ENCODE assay signal across 21 mouse cellular contexts in genomic region chr5:110664750-110665269, GRCm38 (mm10).
"Had no signal": no experiment of that assay in that cellular context is flagged by ENCODE, and none has a peak within 500 bp of the region (broad histone marks: within the 10 kb centered on the region; RNA-seq: fewer than 3 reads in every experiment).

No protein-coding gene starts in this region.

- H3K27me3 ChIP-seq: limb, embryonic 13.5 days; liver, embryonic 13.5 days; lung, embryonic 15.5 days; megakaryocyte, embryonic 14.5 days; midbrain, embryonic 13.5 days; stomach, embryonic 15.5 days had no signal

- H3K4me3 ChIP-seq: layer of hippocampus, adult 2 months; limb, embryonic 10.5 days; limb, embryonic 13.5 days; liver, embryonic 13.5 days; lung, embryonic 15.5 days; megakaryocyte, embryonic 14.5 days; midbrain, embryonic 10.5 days; midbrain, embryonic 13.5 days; stomach, embryonic 15.5 days had no signal

- H3K9me3 ChIP-seq: limb, embryonic 10.5 days; limb, embryonic 13.5 days; liver, embryonic 13.5 days; lung, embryonic 15.5 days; megakaryocyte, embryonic 14.5 days; midbrain, embryonic 10.5 days; midbrain, embryonic 13.5 days; stomach, embryonic 15.5 days had no signal

- H3K9ac ChIP-seq: limb, embryonic 13.5 days; liver, embryonic 13.5 days; lung, embryonic 15.5 days; midbrain, embryonic 13.5 days; stomach, embryonic 15.5 days had no signal

- H3K4me2 ChIP-seq: limb, embryonic 13.5 days; liver, embryonic 13.5 days; lung, embryonic 15.5 days; midbrain, embryonic 13.5 days; stomach, embryonic 15.5 days had no signal

- DNase-seq: kidney, postnatal 25 days; layer of hippocampus, adult 9-11 months; liver, embryonic 13.5 days; lung, postnatal 10 days; lung, postnatal 36 days; right cerebral cortex, adult 18-20 months; right cerebral cortex, postnatal 14 days; right cerebral cortex, postnatal 4 days; thymus, postnatal 25 days had no signal

- ATAC-seq: inflammation-experienced regulatory T-cells, adult 6 months; intestine, embryonic 16.5 days; midbrain, embryonic 13.5 days; midbrain, embryonic 16.5 days had no signal

- H3K4me1 ChIP-seq: limb, embryonic 10.5 days; limb, embryonic 13.5 days; liver, embryonic 13.5 days; lung, embryonic 15.5 days; megakaryocyte, embryonic 14.5 days; midbrain, embryonic 10.5 days; midbrain, embryonic 13.5 days; stomach, embryonic 15.5 days had no signal

- H3K27ac ChIP-seq: kidney, postnatal 0 days; layer of hippocampus, adult 2 months; limb, embryonic 10.5 days; limb, embryonic 13.5 days; liver, embryonic 13.5 days; lung, embryonic 15.5 days; midbrain, embryonic 10.5 days; midbrain, embryonic 13.5 days; stomach, embryonic 15.5 days had no signal
